Mouse (Mus musculus): Measurements from ENCODE around the gene Fez1.

GRCm38 (mm10) chr9:36833043-36833881, 11.6 kb downstream of the Fez1 start:
- TF ChIP-seq CTCF (IDR thresholded peaks at IDR 0.05) = no peak
- TF ChIP-seq POLR2A (IDR thresholded peaks at IDR 0.05; ENCODE audit: insufficient read depth, low read depth, low read length) = no peak
